Mouse (Mus musculus) liver, embryonic 13.5 days (tissue): Measurements from ENCODE around the gene Kif24. TPM values are rescaled to one million over a fixed set of nuclear protein-coding genes. Genes with fewer than 3 reads are reported as not detected.
A peak's percentile ranks its signal among the peaks of the same experiment; 100 is the strongest.

Experiments used
- ATAC-seq: fragments of 200-750 bp; cut with Nextera tagmentation; 2 replicates; pipeline ENCODE4 v1.8.0; 2017; ENCODE audit warnings: low read depth, mild to moderate bottlenecking, moderate number of reproducible peaks, moderate library complexity
- DNase-seq: peaks from one replicate; pipeline ENCODE4 v3.0.0; 2022
- H3K27ac ChIP-seq: fragments of 300-500 bp; sonication (generic); 2 replicates; pipeline ENCODE4 v1.5.1; 2015; ENCODE audit warnings: moderate library complexity, mild to moderate bottlenecking, inconsistent platforms
- H3K27me3 ChIP-seq: fragments of 300-500 bp; sonication (generic); 2 replicates; pipeline ENCODE4 v1.6.1; 2015; ENCODE audit warnings: mild to moderate bottlenecking, inconsistent platforms
- H3K36me3 ChIP-seq: fragments of 300-500 bp; sonication (generic); 2 replicates; pipeline ENCODE4 v1.6.1; 2015; ENCODE audit warnings: mild to moderate bottlenecking, inconsistent platforms
- H3K4me1 ChIP-seq: fragments of 300-500 bp; sonication (generic); replicated peaks from 2 replicates; pipeline ENCODE4 v1.6.1; 2015; ENCODE audit warnings: inconsistent platforms
- H3K4me2 ChIP-seq: fragments of 300-500 bp; sonication (generic); 2 replicates; pipeline ENCODE4 v1.6.1; 2015; ENCODE audit warnings: inconsistent platforms, mild to moderate bottlenecking, moderate library complexity
- H3K4me3 ChIP-seq: fragments of 300-500 bp; sonication (generic); replicated peaks from 2 replicates; pipeline ENCODE4 v1.5.1; 2015; ENCODE audit warnings: mild to moderate bottlenecking, inconsistent platforms
- H3K9ac ChIP-seq: fragments of 300-500 bp; sonication (generic); 2 replicates; pipeline ENCODE4 v1.6.1; 2015; ENCODE audit warnings: mild to moderate bottlenecking, inconsistent platforms
- H3K9me3 ChIP-seq: fragments of 300-500 bp; sonication (generic); replicated peaks from 2 replicates; pipeline ENCODE4 v1.6.1; 2016; ENCODE audit warnings: inconsistent platforms
- WGBS: fragments of 180-500 bp; shearing (Covaris S2); methylation state at CpG from one replicate; pipeline ENCODE4 v1.1.7; 2015; ENCODE audit not compliant: insufficient replicate concordance; 5-methylcytosine and 5-hydroxymethylcytosine counted together
- polyA plus RNA-seq: library from polyadenylated mRNA; unstranded; fragments of >200 nt; fragmentation: Nextera tagmentation; extraction: Ambion mirVana; gene quantifications from 2 replicates; pipeline ENCODE4 v1.2.1, GENCODE M21; 2015

Gene Kif24
- polyA plus RNA-seq, 1 experiment from 2014 or later = 5.7 TPM

GRCm38 (mm10) chr4:41346011-41346410 lies 118.7 kb downstream of the Kif24 start:
- Histone ChIP-seq H3K9me3 (no peaks in the 10 kb centered on the region), H3K4me1 (peaks cover 25% of the 10 kb centered on the region), H3K4me3 (no peak overlapping the region), H3K4me2 (no peak overlapping the region), H3K27me3 (no peaks in the 10 kb centered on the region), H3K9ac (no peak overlapping the region), H3K36me3 (no peaks in the 10 kb centered on the region), H3K27ac (0 out of 2 replicates have a peak overlapping the region, but pooled peaks have one; percentile 8)
- WGBS = 55% methylated on average over 2 of the region's 2 CpGs
- ATAC-seq (no peak), DNase-seq (no peak)

GRCm38 (mm10) chr4:41340912-41341550 lies 123.7 kb downstream of the Kif24 start:
- Histone ChIP-seq H3K4me1 (peaks cover 10% of the 10 kb centered on the region), H3K9me3 (no peaks in the 10 kb centered on the region), H3K36me3 (no peaks in the 10 kb centered on the region), H3K4me3 (no peak overlapping the region), H3K4me2 (no peak overlapping the region), H3K9ac (no peak overlapping the region), H3K27ac (no peak overlapping the region), H3K27me3 (no peaks in the 10 kb centered on the region)
- 82% methylated on average over 11 of the region's 11 CpGs for WGBS
- no peak for DNase-seq
- no peak for ATAC-seq

Other genes starting within 250 kb of the Kif24 start
- 25.2 and 35.7 TPM in 2 replicates for gene Ubap2, start 189.7 kb downstream of the Kif24 start, polyA plus RNA-seq
- 66.0 and 74.8 TPM in 2 replicates for gene Dcaf12, start 150.0 kb downstream of the Kif24 start, polyA plus RNA-seq
- gene Ubap1, start 115.9 kb downstream of the Kif24 start, polyA plus RNA-seq = 28.5 and 33.8 TPM in 2 replicates
- gene Nudt2, start 264 bp upstream of the Kif24 start, polyA plus RNA-seq = 27.7 and 32.0 TPM in 2 replicates
- gene AI464131, start 38.2 kb upstream of the Kif24 start, polyA plus RNA-seq = 0.51 and 0.72 TPM in 2 replicates
- 0.19 TPM in 1 of 2 replicates, not detected in the other for gene 1110017D15Rik, start 52.4 kb upstream of the Kif24 start, polyA plus RNA-seq
- gene Fam219a, start 104.7 kb upstream of the Kif24 start, polyA plus RNA-seq = 0.30 and 0.71 TPM in 2 replicates
- 1.4 TPM in 2 replicates for gene Dnaic1, start 104.9 kb upstream of the Kif24 start, polyA plus RNA-seq
- 1.2 and 1.5 TPM in 2 replicates for gene Enho, start 175.4 kb upstream of the Kif24 start, polyA plus RNA-seq
- gene Cntfr, start 232.2 kb upstream of the Kif24 start, polyA plus RNA-seq = 0.38 and 0.62 TPM in 2 replicates
- gene Il11ra1, start 235.1 kb upstream of the Kif24 start, polyA plus RNA-seq = 32.7 and 35.8 TPM in 2 replicates
- 38.6 and 40.8 TPM in 2 replicates for gene Rpp25l, start 248.6 kb upstream of the Kif24 start, polyA plus RNA-seq